Mouse (Mus musculus): ENCODE measurements at regions not wholly inside any gene's neighbourhood (a gene's known extent, or its start where the extent isn't known, plus 50 kb on each side); places are given as distances from the start of the nearest gene placed in this dataset.
"Not testable (repeated sequence)": the region's sequence is repeated elsewhere in the genome, so short reads cannot be mapped to it uniquely, and the experiment has no call there.

GRCm38 (mm10) chr3:80079801-80080418, 195.6 kb downstream of the Fam198b start:
- peak; percentile 39 for DNase-seq (ENCODE audit: low read depth)

- DNase-seq (ENCODE audit: low read depth), result no peak
Measured at GRCm38 (mm10) chr3:80081210-80081609, 196.9 kb downstream of the Fam198b start.

GRCm38 (mm10) chr3:80082780-80083519, 198.6 kb downstream of the Fam198b start:
- DNase-seq (ENCODE audit: low read depth), result no peak

- DNase-seq (ENCODE audit: low read depth), result no peak
Measured at GRCm38 (mm10) chr3:80084168-80084567, 199.8 kb downstream of the Fam198b start.

- DNase-seq (ENCODE audit: low read depth), result no peak
Measured at GRCm38 (mm10) chr3:80099625-80100024, 215.3 kb downstream of the Fam198b start.

GRCm38 (mm10) chr3:80120177-80120736, 235.9 kb downstream of the Fam198b start:
- no peak for DNase-seq (ENCODE audit: low read depth)

- DNase-seq (ENCODE audit: low read depth), result no peak
Measured at GRCm38 (mm10) chr3:80123666-80124065, 239.3 kb downstream of the Fam198b start.

GRCm38 (mm10) chr3:80124621-80125020, 240.3 kb downstream of the Fam198b start:
- DNase-seq (ENCODE audit: low read depth), result no peak

GRCm38 (mm10) chr3:80141697-80142096, 257.4 kb downstream of the Fam198b start:
- DNase-seq (ENCODE audit: low read depth), result no peak

- DNase-seq (ENCODE audit: low read depth), result no peak
Measured at GRCm38 (mm10) chr3:80160473-80160872, 276.1 kb downstream of the Fam198b start.

GRCm38 (mm10) chr3:80181749-80182148, 297.4 kb downstream of the Fam198b start:
- DNase-seq (ENCODE audit: low read depth), result no peak

- not testable (repeated sequence) for DNase-seq (ENCODE audit: low read depth)
Measured at GRCm38 (mm10) chr3:80182161-80182560, 297.8 kb downstream of the Fam198b start.

GRCm38 (mm10) chr3:80187406-80187805, 303.1 kb downstream of the Fam198b start:
- no peak for DNase-seq (ENCODE audit: low read depth)

GRCm38 (mm10) chr3:80200904-80201303, 316.6 kb downstream of the Fam198b start:
- no peak for DNase-seq (ENCODE audit: low read depth)

GRCm38 (mm10) chr3:80204821-80205220, 320.5 kb downstream of the Fam198b start:
- no peak for DNase-seq (ENCODE audit: low read depth)

GRCm38 (mm10) chr3:80205351-80205750, 321.0 kb downstream of the Fam198b start:
- DNase-seq (ENCODE audit: low read depth), result no peak

GRCm38 (mm10) chr3:80207022-80207421, 322.7 kb downstream of the Fam198b start:
- DNase-seq (ENCODE audit: low read depth), result no peak

GRCm38 (mm10) chr3:80208028-80208427, 323.7 kb downstream of the Fam198b start:
- DNase-seq (ENCODE audit: low read depth), result no peak

GRCm38 (mm10) chr3:80209596-80209995, 325.3 kb downstream of the Fam198b start:
- DNase-seq (ENCODE audit: low read depth), result no peak

GRCm38 (mm10) chr3:80211323-80212109, 327.2 kb downstream of the Fam198b start:
- DNase-seq (ENCODE audit: low read depth), result no peak

- DNase-seq (ENCODE audit: low read depth), result no peak
Measured at GRCm38 (mm10) chr3:80248611-80249010, 364.3 kb downstream of the Fam198b start.

GRCm38 (mm10) chr3:80249974-80250373, 365.6 kb downstream of the Fam198b start:
- DNase-seq (ENCODE audit: low read depth), result no peak

GRCm38 (mm10) chr3:80255304-80255703, 371.0 kb downstream of the Fam198b start:
- DNase-seq (ENCODE audit: low read depth), result no peak
